Mouse (Mus musculus): Measurements from ENCODE around the gene Tmbim1. TPM values are rescaled to one million over a fixed set of nuclear protein-coding genes. Genes with fewer than 3 reads are reported as not detected.
"Not testable (repeated sequence)": the region's sequence is repeated elsewhere in the genome, so short reads cannot be mapped to it uniquely, and the experiment has no call there.

Tmbim1 gene
- polyA plus RNA-seq (2014; fragmentation: Nextera tagmentation; extraction: Ambion mirVana): 7.3 and 7.5 TPM in 2 replicates

DNA sequence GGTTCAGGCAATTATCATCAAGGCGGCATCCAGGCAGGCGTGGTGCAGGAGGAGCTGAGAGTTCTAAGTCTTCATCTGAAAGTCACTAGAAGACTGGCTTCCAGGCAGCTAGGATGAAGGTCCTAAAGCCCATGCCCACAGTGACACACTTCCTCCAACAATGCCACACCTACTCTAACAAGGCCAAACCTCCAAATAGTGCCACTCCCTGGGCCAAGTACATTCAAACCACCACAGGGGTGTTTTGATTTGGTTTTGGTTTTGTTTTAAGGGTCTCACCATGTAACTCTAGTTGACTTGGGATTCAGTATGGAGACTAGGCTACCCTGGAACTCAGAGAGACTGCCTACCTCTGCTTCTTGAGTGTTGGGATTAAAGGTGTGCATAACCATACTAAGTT, at the start of gene Tmbim1:
Gene Tmbim1 (minus strand): TSS at position 101 of the 400 bp plus-strand sequence.
- ATAC-seq (ENCODE audit: low read depth): no peak
- Histone ChIP-seq H3K36me3 (ENCODE audit: control insufficient read depth, insufficient read depth, low read length) (no peaks in the 10 kb centered on the region), H3K4me1 (ENCODE audit: control insufficient read depth, insufficient read depth, low read length) (peaks cover 7% of the 10 kb centered on the region; the same call in 1 of the 2 replicates), H3K9me3 (ENCODE audit: control insufficient read depth, low read length) (no peaks in the 10 kb centered on the region), H3K4me3 (ENCODE audit: low read depth, low read length) (no peak within 1 kb of the TSS), H3K4me2 (ENCODE audit: low read depth, low read length) (peak within 1 kb of the TSS; percentile 60; the same call in 1 of the 2 replicates), H3K27me3 (ENCODE audit: control insufficient read depth, insufficient read depth, low read length) (no peaks in the 10 kb centered on the region), H3K9ac (replicated peaks; ENCODE audit: low read depth, low read length) (no peak within 1 kb of the TSS), H3K27ac (ENCODE audit: low read depth, low read length) (no peak within 1 kb of the TSS)
- WGBS: 82% methylated on average over 2 of the region's 2 CpGs

DNA sequence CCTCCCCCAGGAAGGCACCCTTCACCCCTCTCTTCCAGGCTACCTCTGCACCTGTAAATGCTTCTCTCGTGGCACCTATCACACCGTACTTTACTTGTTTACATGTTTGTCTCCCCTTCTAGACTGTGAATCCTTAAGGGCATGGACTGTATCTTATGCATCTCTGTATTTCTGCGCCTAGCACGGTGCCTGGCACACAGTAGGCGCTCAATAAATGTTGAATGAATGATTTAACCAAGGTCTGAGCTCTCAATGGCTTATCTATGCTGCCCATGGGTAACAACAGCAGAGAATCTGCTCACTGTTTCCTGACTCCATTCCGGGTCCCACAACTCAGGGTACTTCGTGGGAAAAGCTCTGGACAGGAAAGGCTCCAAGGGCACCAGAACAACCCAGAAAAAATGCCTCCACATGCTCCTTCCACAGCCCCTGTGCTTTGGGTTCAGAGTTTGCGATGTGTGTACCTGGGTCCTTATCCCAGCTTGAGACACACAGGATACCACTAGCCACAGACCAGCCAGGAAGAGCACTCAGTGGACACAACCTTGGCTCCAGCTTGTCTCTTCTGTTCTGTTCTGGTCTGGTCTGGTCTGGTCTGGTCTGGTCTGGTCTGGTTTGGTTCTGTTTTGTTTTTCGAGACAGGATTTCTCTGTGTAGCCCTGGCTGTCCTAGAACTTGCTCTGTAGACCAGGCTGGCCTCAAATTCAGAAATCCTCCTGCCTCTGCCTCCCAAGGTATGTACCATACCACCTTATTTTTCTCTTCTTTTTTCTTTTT, 48.2 kb upstream of the Tmbim1 start:
- Histone ChIP-seq H3K4me2 (ENCODE audit: low read depth, low read length) (no peak overlapping the region), H3K27ac (ENCODE audit: low read depth, low read length) (no peak overlapping the region), H3K4me3 (ENCODE audit: low read depth, low read length) (no peak overlapping the region), H3K36me3 (ENCODE audit: control insufficient read depth, insufficient read depth, low read length) (peaks cover 10% of the 10 kb centered on the region), H3K9ac (replicated peaks; ENCODE audit: low read depth, low read length) (no peak overlapping the region), H3K9me3 (ENCODE audit: control insufficient read depth, low read length) (no peaks in the 10 kb centered on the region), H3K27me3 (ENCODE audit: control insufficient read depth, insufficient read depth, low read length) (no peaks in the 10 kb centered on the region), H3K4me1 (ENCODE audit: control insufficient read depth, insufficient read depth, low read length) (no peaks in the 10 kb centered on the region)
- no peak for ATAC-seq (ENCODE audit: low read depth)
- WGBS: 94% methylated on average over 9 of the region's 9 CpGs

DNA sequence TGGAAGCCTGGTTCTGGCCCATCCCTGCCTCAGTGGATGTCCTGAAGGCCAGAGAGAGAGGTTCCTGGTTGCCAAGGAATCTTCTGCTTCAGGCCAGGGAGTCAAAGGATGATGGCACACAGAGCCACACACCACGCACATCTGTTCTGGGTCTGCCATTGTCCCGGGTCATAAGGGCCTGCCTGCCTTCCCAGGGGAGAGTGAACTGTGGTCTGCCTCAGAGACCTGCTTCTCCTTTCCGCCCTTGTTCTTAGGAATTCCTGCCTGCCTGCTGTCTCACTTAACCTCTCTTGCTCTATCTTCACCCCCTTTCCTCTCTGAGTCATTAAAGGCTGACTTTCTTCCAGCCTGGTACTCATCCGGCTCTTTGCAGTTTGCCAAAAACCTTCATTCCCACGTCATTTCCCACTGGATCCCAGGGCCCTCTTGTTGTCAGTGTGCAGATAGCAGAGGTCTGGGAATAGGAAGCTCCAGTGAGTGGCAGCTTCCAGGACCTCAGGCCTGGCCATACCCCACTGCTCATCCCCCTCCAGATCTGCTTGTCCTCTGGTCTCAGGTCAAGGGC, 47.2 kb upstream of the Tmbim1 start:
- no peak for ATAC-seq (ENCODE audit: low read depth)
- Histone ChIP-seq H3K9me3 (ENCODE audit: control insufficient read depth, low read length) (no peaks in the 10 kb centered on the region), H3K27ac (ENCODE audit: low read depth, low read length) (no peak overlapping the region), H3K4me2 (ENCODE audit: low read depth, low read length) (no peak overlapping the region), H3K27me3 (ENCODE audit: control insufficient read depth, insufficient read depth, low read length) (no peaks in the 10 kb centered on the region), H3K4me3 (ENCODE audit: low read depth, low read length) (no peak overlapping the region), H3K4me1 (ENCODE audit: control insufficient read depth, insufficient read depth, low read length) (no peaks in the 10 kb centered on the region), H3K36me3 (ENCODE audit: control insufficient read depth, insufficient read depth, low read length) (peaks cover 10% of the 10 kb centered on the region), H3K9ac (replicated peaks; ENCODE audit: low read depth, low read length) (no peak overlapping the region)
- 88% methylated on average over 5 of the region's 5 CpGs for WGBS

DNA sequence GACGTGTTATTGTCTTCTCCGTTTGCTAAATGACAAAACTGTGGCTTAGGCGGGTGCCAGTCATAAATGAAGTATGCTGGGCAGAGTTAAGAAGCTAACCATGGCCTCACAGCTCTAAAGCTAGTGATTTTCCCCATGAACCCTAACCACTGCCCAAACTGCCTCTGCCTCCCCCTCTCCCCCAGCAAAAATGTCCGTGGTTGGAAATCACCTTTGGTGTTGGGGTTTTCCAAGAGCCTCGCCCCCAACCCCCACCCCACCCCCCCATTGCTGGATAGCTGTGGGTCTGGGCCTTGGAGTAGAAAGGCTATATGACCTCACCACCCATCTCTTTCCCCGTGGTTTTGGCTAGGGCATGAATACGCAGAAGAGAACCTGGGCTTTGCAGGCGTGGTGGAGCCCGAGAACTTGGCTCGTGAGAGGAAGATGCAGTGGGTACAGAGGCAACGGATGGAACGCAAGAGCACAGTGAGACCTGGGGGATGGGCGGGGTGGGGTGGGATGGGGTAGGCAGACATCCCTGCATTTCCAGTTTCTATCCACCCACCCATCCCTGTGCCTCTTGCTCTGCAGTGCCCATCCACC, 45.9 kb upstream of the Tmbim1 start:
- Histone ChIP-seq H3K27ac (ENCODE audit: low read depth, low read length) (no peak overlapping the region), H3K4me1 (ENCODE audit: control insufficient read depth, insufficient read depth, low read length) (no peaks in the 10 kb centered on the region), H3K27me3 (ENCODE audit: control insufficient read depth, insufficient read depth, low read length) (no peaks in the 10 kb centered on the region), H3K4me2 (ENCODE audit: low read depth, low read length) (no peak overlapping the region), H3K9me3 (ENCODE audit: control insufficient read depth, low read length) (no peaks in the 10 kb centered on the region), H3K4me3 (ENCODE audit: low read depth, low read length) (no peak overlapping the region), H3K9ac (replicated peaks; ENCODE audit: low read depth, low read length) (no peak overlapping the region), H3K36me3 (ENCODE audit: control insufficient read depth, insufficient read depth, low read length) (peaks cover 10% of the 10 kb centered on the region)
- no peak for ATAC-seq (ENCODE audit: low read depth)
- 90% methylated on average over 13 of the region's 13 CpGs for WGBS

DNA sequence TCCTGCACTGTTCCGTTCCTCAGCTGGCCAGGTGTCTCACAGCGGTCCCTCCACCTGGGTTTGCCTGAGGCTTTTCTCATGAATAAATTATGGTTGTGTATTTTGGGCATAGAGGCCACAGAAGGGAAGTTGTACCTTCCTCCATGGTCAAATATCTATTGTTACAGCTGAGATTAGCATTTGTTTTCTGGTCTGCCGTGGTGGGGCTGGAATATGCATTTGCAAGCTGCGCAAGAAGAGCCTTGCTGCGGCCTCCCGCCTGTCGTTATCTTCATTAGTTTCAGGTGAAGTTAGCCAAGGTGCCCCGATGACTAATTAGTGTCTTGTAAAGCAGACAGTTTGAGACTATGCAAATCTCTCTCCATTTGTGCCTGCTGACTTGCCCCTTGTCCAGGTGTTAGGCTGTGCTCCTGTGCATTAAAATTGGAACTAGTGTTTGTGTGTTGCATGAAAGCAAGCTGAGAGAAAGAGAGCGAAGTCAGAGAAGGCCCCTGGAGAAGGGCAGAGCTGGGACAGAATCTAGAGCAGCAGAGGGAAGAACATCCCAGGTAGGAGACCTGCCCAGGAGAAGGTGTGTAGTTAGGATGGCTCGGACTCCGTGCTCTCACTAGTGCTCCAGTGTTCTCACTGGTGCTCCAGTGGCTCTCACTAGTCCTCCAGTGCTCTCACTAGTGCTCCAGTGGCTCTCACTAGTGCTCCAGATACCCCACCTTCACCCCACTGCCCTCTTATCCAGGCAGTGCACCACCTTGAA, 38.9 kb upstream of the Tmbim1 start:
- ATAC-seq (ENCODE audit: low read depth): no peak
- WGBS: 84% methylated on average over 11 of the region's 11 CpGs
- no peaks in the 10 kb centered on the region for H3K27me3 ChIP-seq (ENCODE audit: control insufficient read depth, insufficient read depth, low read length)
- no peaks in the 10 kb centered on the region for H3K9me3 ChIP-seq (ENCODE audit: control insufficient read depth, low read length)
- H3K36me3 ChIP-seq (ENCODE audit: control insufficient read depth, insufficient read depth, low read length): no peaks in the 10 kb centered on the region
- no peak overlapping the region for H3K4me3 ChIP-seq (ENCODE audit: low read depth, low read length)
- no peak overlapping the region for H3K4me2 ChIP-seq (ENCODE audit: low read depth, low read length)
- no peak overlapping the region for H3K27ac ChIP-seq (ENCODE audit: low read depth, low read length)
- no peak overlapping the region for H3K9ac ChIP-seq (replicated peaks; ENCODE audit: low read depth, low read length)
- no peaks in the 10 kb centered on the region for H3K4me1 ChIP-seq (ENCODE audit: control insufficient read depth, insufficient read depth, low read length)

DNA sequence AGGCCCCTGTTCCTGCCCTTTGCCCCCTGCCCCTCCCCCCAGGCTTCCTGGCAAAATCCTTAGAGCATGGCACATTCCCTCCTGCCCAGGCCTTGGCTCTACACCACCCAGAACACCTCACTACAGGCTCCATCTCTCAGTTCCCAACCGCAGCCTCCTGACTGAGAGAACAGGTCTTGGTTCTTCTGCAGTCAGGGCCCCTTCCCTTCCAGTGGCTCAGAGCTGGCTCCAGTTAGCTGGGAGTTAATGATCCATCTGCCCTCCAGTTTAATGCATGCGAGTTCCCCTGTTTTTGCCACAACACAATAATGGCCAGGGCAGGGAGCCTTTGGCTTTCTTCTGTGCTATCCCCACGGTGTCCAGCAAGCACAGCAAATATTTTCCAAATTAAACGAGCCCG, 37.7 kb upstream of the Tmbim1 start:
- no peak overlapping the region for H3K4me3 ChIP-seq (ENCODE audit: low read depth, low read length)
- no peak overlapping the region for H3K9ac ChIP-seq (replicated peaks; ENCODE audit: low read depth, low read length)
- H3K4me1 ChIP-seq (ENCODE audit: control insufficient read depth, insufficient read depth, low read length): no peaks in the 10 kb centered on the region
- H3K9me3 ChIP-seq (ENCODE audit: control insufficient read depth, low read length): no peaks in the 10 kb centered on the region
- WGBS: 52% methylated on average over 5 of the region's 5 CpGs
- no peak for ATAC-seq (ENCODE audit: low read depth)
- no peaks in the 10 kb centered on the region for H3K27me3 ChIP-seq (ENCODE audit: control insufficient read depth, insufficient read depth, low read length)
- no peaks in the 10 kb centered on the region for H3K36me3 ChIP-seq (ENCODE audit: control insufficient read depth, insufficient read depth, low read length)
- H3K4me2 ChIP-seq (ENCODE audit: low read depth, low read length): no peak overlapping the region
- H3K27ac ChIP-seq (ENCODE audit: low read depth, low read length): no peak overlapping the region

DNA sequence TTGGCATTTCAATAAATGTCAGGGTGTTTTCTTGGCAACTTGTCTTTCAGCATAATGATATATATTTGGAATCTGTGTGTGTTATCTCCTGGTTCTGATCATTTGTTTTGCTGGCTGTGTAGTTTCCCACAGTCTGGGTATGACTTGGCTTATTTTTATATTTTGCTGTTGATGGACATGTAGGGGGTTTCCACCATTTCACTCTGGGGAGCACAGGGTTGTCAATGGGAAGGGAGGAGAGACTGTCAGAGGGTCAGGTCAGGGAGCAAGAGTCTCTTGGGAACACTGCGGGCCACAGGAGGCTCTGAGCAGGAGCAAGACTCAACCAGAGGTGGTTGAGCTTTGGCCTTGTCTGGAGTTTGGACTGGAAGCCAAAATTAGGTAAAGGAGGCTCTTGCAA, 36.9 kb upstream of the Tmbim1 start:
- H3K9ac ChIP-seq (replicated peaks; ENCODE audit: low read depth, low read length): no peak overlapping the region
- no peak overlapping the region for H3K4me3 ChIP-seq (ENCODE audit: low read depth, low read length)
- no peak for ATAC-seq (ENCODE audit: low read depth)
- no peaks in the 10 kb centered on the region for H3K4me1 ChIP-seq (ENCODE audit: control insufficient read depth, insufficient read depth, low read length)
- H3K36me3 ChIP-seq (ENCODE audit: control insufficient read depth, insufficient read depth, low read length): no peaks in the 10 kb centered on the region
- no peak overlapping the region for H3K4me2 ChIP-seq (ENCODE audit: low read depth, low read length)
- no peaks in the 10 kb centered on the region for H3K27me3 ChIP-seq (ENCODE audit: control insufficient read depth, insufficient read depth, low read length)
- H3K27ac ChIP-seq (ENCODE audit: low read depth, low read length): no peak overlapping the region
- WGBS: 100% methylated on average over 1 of the region's 1 CpGs
- no peaks in the 10 kb centered on the region for H3K9me3 ChIP-seq (ENCODE audit: control insufficient read depth, low read length)

DNA sequence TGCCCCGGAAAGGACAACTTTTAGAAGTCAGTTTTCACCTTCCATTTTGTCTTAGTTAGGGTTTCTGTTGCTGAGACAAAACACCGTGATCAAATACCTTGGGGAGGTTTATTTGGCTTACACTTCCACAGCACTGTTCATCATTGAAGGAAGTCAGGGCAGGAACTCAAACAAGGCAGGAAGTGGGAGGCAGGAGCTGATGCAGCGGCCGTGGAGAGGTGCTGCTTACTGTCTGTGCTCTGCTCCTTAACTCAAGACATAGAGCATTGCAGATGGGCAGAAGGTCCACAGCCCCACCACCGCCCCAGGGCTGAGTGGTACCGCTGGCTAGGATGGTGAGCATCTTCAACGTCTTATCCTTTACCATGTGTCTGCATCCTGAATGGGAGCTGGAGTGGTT, 36.5 kb upstream of the Tmbim1 start:
- no peaks in the 10 kb centered on the region for H3K4me1 ChIP-seq (ENCODE audit: control insufficient read depth, insufficient read depth, low read length)
- ATAC-seq (ENCODE audit: low read depth): no peak
- no peak overlapping the region for H3K27ac ChIP-seq (ENCODE audit: low read depth, low read length)
- H3K4me2 ChIP-seq (ENCODE audit: low read depth, low read length): no peak overlapping the region
- no peaks in the 10 kb centered on the region for H3K27me3 ChIP-seq (ENCODE audit: control insufficient read depth, insufficient read depth, low read length)
- H3K9me3 ChIP-seq (ENCODE audit: control insufficient read depth, low read length): no peaks in the 10 kb centered on the region
- H3K4me3 ChIP-seq (ENCODE audit: low read depth, low read length): no peak overlapping the region
- H3K36me3 ChIP-seq (ENCODE audit: control insufficient read depth, insufficient read depth, low read length): no peaks in the 10 kb centered on the region
- WGBS: 93% methylated on average over 7 of the region's 7 CpGs
- H3K9ac ChIP-seq (replicated peaks; ENCODE audit: low read depth, low read length): no peak overlapping the region

DNA sequence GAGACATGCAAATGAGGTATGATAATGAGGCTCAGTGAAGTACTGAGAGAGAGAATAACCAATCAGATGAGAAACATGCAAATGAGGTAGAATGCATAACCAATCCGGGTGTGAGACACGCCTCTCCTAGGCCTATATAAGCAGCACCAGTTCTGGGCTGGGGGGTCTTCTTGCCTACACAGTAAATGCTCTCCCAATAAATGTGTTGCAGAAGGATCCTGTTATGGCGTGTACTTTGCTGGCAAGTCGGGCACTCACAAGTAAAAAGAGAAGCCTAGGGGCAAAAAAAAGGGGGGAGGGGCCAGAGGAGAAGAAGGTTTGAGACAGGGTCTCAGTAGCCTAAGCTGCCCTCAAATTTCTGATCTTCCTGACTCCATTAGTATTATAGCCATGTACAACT, 35.6 kb upstream of the Tmbim1 start:
- H3K4me2 ChIP-seq (ENCODE audit: low read depth, low read length); H3K4me3 ChIP-seq (ENCODE audit: low read depth, low read length); ATAC-seq (ENCODE audit: low read depth); H3K27ac ChIP-seq (ENCODE audit: low read depth, low read length); H3K36me3 ChIP-seq (ENCODE audit: control insufficient read depth, insufficient read depth, low read length); H3K27me3 ChIP-seq (ENCODE audit: control insufficient read depth, insufficient read depth, low read length); H3K9me3 ChIP-seq (ENCODE audit: control insufficient read depth, low read length); H3K4me1 ChIP-seq (ENCODE audit: control insufficient read depth, insufficient read depth, low read length); H3K9ac ChIP-seq (replicated peaks; ENCODE audit: low read depth, low read length): not testable (repeated sequence)
- WGBS: 97% methylated on average over 4 of the region's 4 CpGs
